Mouse (Mus musculus) neural tube, embryonic 15.5 days (tissue): ENCODE data around the gene Dixdc1. TPM values are rescaled to one million over a fixed set of nuclear protein-coding genes. Genes with fewer than 3 reads are reported as not detected.

ENCODE experiments used
- ATAC-seq: fragments of 200-750 bp; cut with Nextera tagmentation; 2 replicates; pipeline ENCODE4 v1.8.0; 2017; ENCODE audit warnings: mild to moderate bottlenecking, moderate TSS enrichment, moderate library complexity; ENCODE audit not compliant: low FRiP score
- H3K27ac ChIP-seq: fragments of 300-500 bp; sonication (generic); replicated peaks from 2 replicates; pipeline ENCODE4 v1.5.1; 2015; ENCODE audit warnings: mild to moderate bottlenecking, inconsistent platforms
- H3K27me3 ChIP-seq: fragments of 300-500 bp; sonication (generic); replicated peaks from 2 replicates; pipeline ENCODE4 v1.6.1; 2015; ENCODE audit warnings: inconsistent platforms
- H3K36me3 ChIP-seq: fragments of 300-500 bp; sonication (generic); 2 replicates; pipeline ENCODE4 v1.6.1; 2015; ENCODE audit warnings: inconsistent platforms
- H3K4me1 ChIP-seq: fragments of 300-500 bp; sonication (generic); 2 replicates; pipeline ENCODE4 v1.6.1; 2015; ENCODE audit warnings: inconsistent platforms
- H3K4me2 ChIP-seq: fragments of 300-500 bp; sonication (generic); 2 replicates; pipeline ENCODE4 v1.6.1; 2015; ENCODE audit warnings: inconsistent platforms, mild to moderate bottlenecking, moderate library complexity
- H3K4me3 ChIP-seq: fragments of 300-500 bp; sonication (generic); replicated peaks from 2 replicates; pipeline ENCODE4 v1.5.1; 2015; ENCODE audit warnings: mild to moderate bottlenecking, inconsistent platforms
- H3K9ac ChIP-seq: fragments of 300-500 bp; sonication (generic); replicated peaks from 2 replicates; pipeline ENCODE4 v1.6.1; 2015; ENCODE audit warnings: mild to moderate bottlenecking, inconsistent platforms
- H3K9me3 ChIP-seq: fragments of 300-500 bp; sonication (generic); replicated peaks from 2 replicates; pipeline ENCODE4 v1.6.1; 2016; ENCODE audit warnings: inconsistent platforms
- WGBS: fragments of 180-500 bp; shearing (Covaris S2); methylation state at CpG from one replicate; pipeline ENCODE4 v1.1.7; 2015; ENCODE audit warnings: mixed read lengths; 5-methylcytosine and 5-hydroxymethylcytosine counted together
- polyA plus RNA-seq: library from polyadenylated mRNA; unstranded; fragments of >200 nt; fragmentation: Nextera tagmentation; extraction: Ambion mirVana; gene quantifications from 2 replicates; pipeline ENCODE4 v1.2.1, GENCODE M21; 2015

Dixdc1 gene
- polyA plus RNA-seq, 1 experiment from 2014 or later, result 30.4 TPM

GRCm38 (mm10) chr9:50761520-50762243, 22.4 kb upstream of the Dixdc1 start:
- H3K36me3 ChIP-seq, result peaks cover 3% of the 10 kb centered on the region; the same call in 1 of the 2 replicates
- H3K27ac ChIP-seq, result no peak overlapping the region
- no peak overlapping the region for H3K4me2 ChIP-seq
- H3K9me3 ChIP-seq, result no peaks in the 10 kb centered on the region
- ATAC-seq, result no peak
- WGBS, result 67% methylated on average over 6 of the region's 6 CpGs
- H3K27me3 ChIP-seq, result no peaks in the 10 kb centered on the region
- H3K9ac ChIP-seq, result no peak overlapping the region
- no peak overlapping the region for H3K4me3 ChIP-seq
- no peaks in the 10 kb centered on the region for H3K4me1 ChIP-seq

GRCm38 (mm10) chr9:50756711-50757110, 17.4 kb upstream of the Dixdc1 start:
- no peak overlapping the region for H3K9ac ChIP-seq
- no peak for ATAC-seq
- 28% methylated on average over 5 of the region's 5 CpGs for WGBS
- H3K4me3 ChIP-seq, result no peak overlapping the region
- no peaks in the 10 kb centered on the region for H3K36me3 ChIP-seq
- no peak overlapping the region for H3K4me2 ChIP-seq
- H3K4me1 ChIP-seq, result peaks cover 6% of the 10 kb centered on the region; the same call in 1 of the 2 replicates
- no peak overlapping the region for H3K27ac ChIP-seq
- no peaks in the 10 kb centered on the region for H3K9me3 ChIP-seq
- no peaks in the 10 kb centered on the region for H3K27me3 ChIP-seq

- no peaks in the 10 kb centered on the region for H3K27me3 ChIP-seq
- WGBS, result 76% methylated on average over 7 of the region's 7 CpGs
- peaks cover 6% of the 10 kb centered on the region; the same call in 1 of the 2 replicates for H3K4me1 ChIP-seq
- H3K9ac ChIP-seq, result no peak overlapping the region
- no peaks in the 10 kb centered on the region for H3K36me3 ChIP-seq
- no peak overlapping the region for H3K4me2 ChIP-seq
- no peak overlapping the region for H3K4me3 ChIP-seq
- ATAC-seq, result no peak
- no peak overlapping the region for H3K27ac ChIP-seq
- no peaks in the 10 kb centered on the region for H3K9me3 ChIP-seq
Measured at GRCm38 (mm10) chr9:50753947-50754346, 14.6 kb upstream of the Dixdc1 start.

GRCm38 (mm10) chr9:50752784-50753615, 13.7 kb upstream of the Dixdc1 start:
- H3K4me3 ChIP-seq, result no peak overlapping the region
- H3K9me3 ChIP-seq, result no peaks in the 10 kb centered on the region
- ATAC-seq, result no peak
- H3K9ac ChIP-seq, result no peak overlapping the region
- H3K4me2 ChIP-seq, result 0 out of 2 replicates have a peak overlapping the region, but pooled peaks have one; percentile 13
- no peaks in the 10 kb centered on the region for H3K36me3 ChIP-seq
- no peak overlapping the region for H3K27ac ChIP-seq
- 73% methylated on average over 17 of the region's 17 CpGs for WGBS
- no peaks in the 10 kb centered on the region for H3K27me3 ChIP-seq
- H3K4me1 ChIP-seq, result peaks cover 6% of the 10 kb centered on the region; the same call in 1 of the 2 replicates

- Histone ChIP-seq H3K36me3 (no peaks in the 10 kb centered on the region), H3K4me3 (no peak within 1 kb of the TSS), H3K9me3 (no peaks in the 10 kb centered on the region), H3K27me3 (peaks cover under 1% of the 10 kb centered on the region; the same call in 1 of the 2 replicates), H3K4me2 (0 out of 2 replicates have a peak within 1 kb of the TSS, but pooled peaks have one; percentile 13), H3K4me1 (peaks cover 6% of the 10 kb centered on the region; the same call in 1 of the 2 replicates), H3K27ac (no peak within 1 kb of the TSS), H3K9ac (no peak within 1 kb of the TSS)
- WGBS, result 75% methylated on average over 14 of the region's 14 CpGs
- ATAC-seq, result no peak
Measured at GRCm38 (mm10) chr9:50752054-50752602, 12.8 kb upstream of the Dixdc1 start, which contains the start of gene Hspb2. Hspb2 (minus strand) TSS chr9:50752354.

- no peak within 1 kb of the TSS for H3K4me3 ChIP-seq
- no peaks in the 10 kb centered on the region for H3K9me3 ChIP-seq
- H3K27ac ChIP-seq, result no peak within 1 kb of the TSS
- peaks cover 3% of the 10 kb centered on the region; the same call in 1 of the 2 replicates for H3K27me3 ChIP-seq
- H3K36me3 ChIP-seq, result no peaks in the 10 kb centered on the region
- no peak within 1 kb of the TSS for H3K4me2 ChIP-seq
- peaks cover 11% of the 10 kb centered on the region for H3K4me1 ChIP-seq
- H3K9ac ChIP-seq, result no peak within 1 kb of the TSS
- ATAC-seq, result no peak
- 77% methylated on average over 22 of the region's 22 CpGs for WGBS
Measured at GRCm38 (mm10) chr9:50751323-50751722, 12.0 kb upstream of the Dixdc1 start, which contains the start of gene Cryab. Cryab (plus strand) TSS chr9:50751325.

- no peak overlapping the region for H3K4me2 ChIP-seq
- ATAC-seq, result no peak
- H3K36me3 ChIP-seq, result no peaks in the 10 kb centered on the region
- H3K27ac ChIP-seq, result no peak overlapping the region
- H3K9ac ChIP-seq, result no peak overlapping the region
- H3K27me3 ChIP-seq, result peaks cover 3% of the 10 kb centered on the region; the same call in 1 of the 2 replicates
- no peaks in the 10 kb centered on the region for H3K9me3 ChIP-seq
- H3K4me3 ChIP-seq, result no peak overlapping the region
- WGBS, result 70% methylated on average over 6 of the region's 6 CpGs
- H3K4me1 ChIP-seq, result peaks cover 14% of the 10 kb centered on the region
Measured at GRCm38 (mm10) chr9:50750706-50751105, 11.4 kb upstream of the Dixdc1 start.

- no peak for ATAC-seq
- H3K27me3 ChIP-seq, result peaks cover 3% of the 10 kb centered on the region; the same call in 1 of the 2 replicates
- H3K4me3 ChIP-seq, result peak within 1 kb of the TSS; percentile 35
- H3K4me1 ChIP-seq, result peaks cover 8% of the 10 kb centered on the region
- H3K4me2 ChIP-seq, result peak within 1 kb of the TSS; percentile 58
- no peaks in the 10 kb centered on the region for H3K9me3 ChIP-seq
- H3K9ac ChIP-seq, result peak within 1 kb of the TSS; percentile 42
- WGBS, result 1% methylated on average over 19 of the region's 19 CpGs
- H3K36me3 ChIP-seq, result no peaks in the 10 kb centered on the region
- 0 out of 2 replicates have a peak within 1 kb of the TSS, but pooled peaks have one; percentile 9 for H3K27ac ChIP-seq
Measured at GRCm38 (mm10) chr9:50746214-50746677, 6.9 kb upstream of the Dixdc1 start, which contains the start of gene 2310030G06Rik. 2310030G06Rik (minus strand) TSS chr9:50746536.

GRCm38 (mm10) chr9:50745806-50746205, 6.5 kb upstream of the Dixdc1 start:
- H3K36me3 ChIP-seq, result no peaks in the 10 kb centered on the region
- peak overlapping the region; percentile 35 for H3K4me3 ChIP-seq
- WGBS, result 19% methylated on average over 7 of the region's 7 CpGs
- ATAC-seq, result no peak
- H3K27me3 ChIP-seq, result peaks cover 3% of the 10 kb centered on the region; the same call in 1 of the 2 replicates
- no peaks in the 10 kb centered on the region for H3K9me3 ChIP-seq
- no peak overlapping the region for H3K27ac ChIP-seq
- peaks cover 8% of the 10 kb centered on the region for H3K4me1 ChIP-seq
- H3K4me2 ChIP-seq, result peak overlapping the region; percentile 58
- H3K9ac ChIP-seq, result 0 out of 2 replicates have a peak overlapping the region, but pooled peaks have one; percentile 42

GRCm38 (mm10) chr9:50742744-50743143, 3.4 kb upstream of the Dixdc1 start:
- Histone ChIP-seq H3K27me3 (peaks cover 3% of the 10 kb centered on the region; the same call in 1 of the 2 replicates), H3K4me2 (no peak overlapping the region), H3K4me3 (no peak overlapping the region), H3K27ac (no peak overlapping the region), H3K4me1 (peaks cover 18% of the 10 kb centered on the region), H3K36me3 (no peaks in the 10 kb centered on the region), H3K9ac (no peak overlapping the region), H3K9me3 (no peaks in the 10 kb centered on the region)
- 76% methylated on average over 2 of the region's 2 CpGs for WGBS
- ATAC-seq, result no peak

GRCm38 (mm10) chr9:50742261-50742660, 2.9 kb upstream of the Dixdc1 start:
- Histone ChIP-seq H3K36me3 (no peaks in the 10 kb centered on the region), H3K9ac (no peak overlapping the region), H3K27ac (no peak overlapping the region), H3K4me3 (no peak overlapping the region), H3K4me2 (no peak overlapping the region), H3K27me3 (0 out of 2 replicates have a peak, but pooled peaks cover 3% of the 10 kb centered on the region), H3K4me1 (peaks cover 18% of the 10 kb centered on the region), H3K9me3 (no peaks in the 10 kb centered on the region)
- ATAC-seq, result no peak
- WGBS, result 90% methylated on average over 3 of the region's 3 CpGs
